In genomic region chr2:112224356-112224755, GRCm38 (mm10) we compare ENCODE assay signal across 34 mouse cellular contexts. TPM values are rescaled to one million over a fixed set of nuclear protein-coding genes. Genes with fewer than 3 reads are reported as not detected.
DNase-seq lines count a peak whose midpoint lies in the region; ATAC-seq and TF ChIP-seq lines count a peak whose summit lies in the region.
"Had no signal": no experiment of that assay in that cellular context is flagged by ENCODE, and none has a peak within 500 bp of the region (broad histone marks: within the 10 kb centered on the region; RNA-seq: fewer than 3 reads in every experiment).

No protein-coding gene starts in this region.

- H3K4me1 ChIP-seq in cortical plate, adult 2 months (ENCODE audit: control insufficient read depth, insufficient read depth, low read length) = peaks cover 1% of the 10 kb centered on the region; the same call in 1 of the 2 replicates
- H3K4me1 ChIP-seq: embryonic facial prominence, embryonic 10.5 days; embryonic facial prominence, embryonic 13.5 days; forebrain, embryonic 12.5 days; forebrain, embryonic 15.5 days; heart, embryonic 12.5 days; heart, embryonic 15.5 days had no signal

- TF ChIP-seq POLR2A in cortical plate, adult 2 months (IDR thresholded peaks at IDR 0.05; ENCODE audit: extremely low read depth, insufficient read depth, low read length) = no peak

- intact Hi-C loops in heart, postnatal 36 days (cut with DNase I) = no loop called here

- H3K4me3 ChIP-seq in cortical plate, adult 2 months (ENCODE audit: insufficient read depth, low read length) = no peak overlapping the region
- H3K4me3 ChIP-seq: embryonic facial prominence, embryonic 10.5 days; embryonic facial prominence, embryonic 13.5 days; erythroblast, embryonic 14.5 days; forebrain, embryonic 12.5 days; forebrain, embryonic 15.5 days; heart, embryonic 12.5 days; heart, embryonic 15.5 days had no signal

- ATAC-seq in frontal cortex, adult (ENCODE audit: low TSS enrichment) = peak; percentile 95
- ATAC-seq: forebrain, embryonic 15.5 days; hindbrain, postnatal 0 days had no signal

- no peak for TF ChIP-seq CTCF in cortical plate, adult 2 months (IDR thresholded peaks at IDR 0.05; ENCODE audit: extremely low read depth, insufficient read depth, low read length)

- DNase-seq in frontal cortex, postnatal 25 days (ENCODE audit: low spot score in 2 of 2) = no peak
- DNase-seq in right cerebral cortex, adult 18-20 months = peak; percentile 64
- DNase-seq in right cerebral cortex, postnatal 25 days = no peak
- DNase-seq in thymus, postnatal 10 days (ENCODE audit: low spot score in 2 of 2) = no peak
- DNase-seq in heart, postnatal 36 days = no peak
- DNase-seq: adrenal gland, postnatal 10 days; adrenal gland, postnatal 36 days; cerebellum, adult 11 months; cerebellum, adult 2 months; cerebellum, adult 9-11 months; cerebellum, postnatal 25 days; embryo, embryonic 11 days; gastrocnemius, postnatal 25 days; heart, adult 18-20 months; heart, postnatal 10 days; heart, postnatal 4 days had no signal

- peak overlapping the region; percentile 84; the same call in 1 of the 2 replicates for H3K27ac ChIP-seq in cortical plate, adult 2 months (ENCODE audit: insufficient read depth, low read length)
- H3K27ac ChIP-seq: embryonic facial prominence, embryonic 10.5 days; embryonic facial prominence, embryonic 13.5 days; forebrain, embryonic 12.5 days; forebrain, embryonic 15.5 days; heart, embryonic 15.5 days; hindbrain, embryonic 14.5 days; hindbrain, postnatal 0 days had no signal

RNA-seq across cellular contexts. Expression of gene Lpcat4, which starts 14.9 kb away (rescaled TPM):
- polyA plus RNA-seq in cortical plate, adult 2 months (2012; rRNA removed) = 332 and 337 TPM in 2 replicates
- total RNA-seq in heart, postnatal 36 days (2021) = 1 to 10 TPM; 2.3 to 2.5 TPM

RNA-seq across cellular contexts. Expression of gene Nutm1, which starts 34.7 kb away (rescaled TPM):
- 0.08 and 0.10 TPM in 2 replicates for polyA plus RNA-seq in cortical plate, adult 2 months (2012; rRNA removed)
- total RNA-seq in heart, postnatal 36 days (2021) = not detected
- total RNA-seq: adrenal gland, adult 18-20 months; adrenal gland, postnatal 10 days; adrenal gland, postnatal 36 days; common myeloid progenitor, adult 5-6 weeks; ES-E14; gastrocnemius, adult 8-10 months; gastrocnemius, postnatal 25 days; heart, adult 18-20 months; heart, postnatal 10 days; heart, postnatal 4 days had no signal
- polyA plus RNA-seq: cerebellum, adult 2 months; embryonic facial prominence, embryonic 10.5 days; embryonic facial prominence, embryonic 13.5 days; erythroblast, embryonic 14.5 days; forebrain, embryonic 12.5 days; frontal cortex, adult 2 months; heart, embryonic 12.5 days; heart, embryonic 15.5 days; hindbrain, embryonic 14.5 days had no signal

RNA-seq across cellular contexts. Expression of gene Nop10, which starts 37.4 kb away (rescaled TPM):
- 92.6 and 101 TPM in 2 replicates for polyA plus RNA-seq in cortical plate, adult 2 months (2012; rRNA removed)
- total RNA-seq in heart, postnatal 36 days (2021) = 10 to 100 TPM; 61.8 to 62.8 TPM

RNA-seq across cellular contexts. Expression of gene Slc12a6, which starts 41.3 kb away (rescaled TPM):
- polyA plus RNA-seq in cortical plate, adult 2 months (2012; rRNA removed) = 109 and 113 TPM in 2 replicates
- total RNA-seq in heart, postnatal 36 days (2021) = 10 to 100 TPM; 36.0 to 39.9 TPM

RNA-seq across cellular contexts. Expression of gene Gm21985, which starts 41.8 kb away (rescaled TPM):
- 0.13 and 0.15 TPM in 2 replicates for polyA plus RNA-seq in cortical plate, adult 2 months (2012; rRNA removed)
- total RNA-seq in heart, postnatal 36 days (2021) = 1 to 10 TPM in 1 of 2 experiments, under 1 TPM in 1; 0.89 to 1.6 TPM
- total RNA-seq: common myeloid progenitor, adult 5-6 weeks; heart, postnatal 4 days; hindbrain, postnatal 0 days had no signal
- polyA plus RNA-seq: cerebellum, adult 2 months; embryonic facial prominence, embryonic 10.5 days; embryonic facial prominence, embryonic 13.5 days; erythroblast, embryonic 14.5 days; forebrain, embryonic 12.5 days; gonadal fat pad, adult 2 months; heart, embryonic 12.5 days; heart, embryonic 15.5 days; hindbrain, embryonic 11.5 days; hindbrain, embryonic 14.5 days; hindbrain, postnatal 0 days had no signal
